Mouse (Mus musculus): ENCODE data around the gene Sbf2. TPM values are rescaled to one million over a fixed set of nuclear protein-coding genes. Genes with fewer than 3 reads are reported as not detected.

The Sbf2 gene
- polyA plus RNA-seq, 1 experiment from 2014 or later: 7.0 TPM

Other genes starting within 250 kb of the Sbf2 start
- 19.3 and 25.1 TPM in 2 replicates for gene Adm, start 12.7 kb upstream of the Sbf2 start, polyA plus RNA-seq (2015; fragmentation: Nextera tagmentation; extraction: Ambion mirVana)
- 5.6 and 6.2 TPM in 2 replicates for gene Ampd3, start 153.3 kb upstream of the Sbf2 start, polyA plus RNA-seq (2015; fragmentation: Nextera tagmentation; extraction: Ambion mirVana)
- gene Rnf141, start 229.5 kb upstream of the Sbf2 start, polyA plus RNA-seq (2015; fragmentation: Nextera tagmentation; extraction: Ambion mirVana): 13.1 and 13.9 TPM in 2 replicates
- 3.0 and 3.8 TPM in 2 replicates for gene Lyve1, start 248.3 kb upstream of the Sbf2 start, polyA plus RNA-seq (2015; fragmentation: Nextera tagmentation; extraction: Ambion mirVana)